Mouse (Mus musculus): ENCODE measurements around the gene Cdk5.
"Not testable (repeated sequence)": the region's sequence is repeated elsewhere in the genome, so short reads cannot be mapped to it uniquely, and the experiment has no call there.

Cdk5 gene

GRCm38 (mm10) chr5:24396254-24396653, 27.1 kb downstream of the Cdk5 start:
- DNase-seq (ENCODE audit: low read depth) = not testable (repeated sequence)

- peak; percentile 97 for DNase-seq (ENCODE audit: low read depth)
Measured at GRCm38 (mm10) chr5:24394165-24394894, 29.0 kb downstream of the Cdk5 start.

GRCm38 (mm10) chr5:24393392-24393997, 29.8 kb downstream of the Cdk5 start, which contains the start of gene Abcb8:
Gene Abcb8, plus strand, starts transcription at chr5:24393663.
- peak; percentile 97 for DNase-seq (ENCODE audit: low read depth)

GRCm38 (mm10) chr5:24392724-24393123, 30.6 kb downstream of the Cdk5 start:
- DNase-seq (ENCODE audit: low read depth) = peak; percentile 50

- DNase-seq (ENCODE audit: low read depth) = no peak
Measured at GRCm38 (mm10) chr5:24391864-24392263, 31.5 kb downstream of the Cdk5 start, which contains the start of gene Atg9b. Gene Atg9b, minus strand, starts transcription at chr5:24392143.

GRCm38 (mm10) chr5:24389658-24390020, 33.7 kb downstream of the Cdk5 start:
- no peak for DNase-seq (ENCODE audit: low read depth)

GRCm38 (mm10) chr5:24389011-24389657, 34.2 kb downstream of the Cdk5 start:
- DNase-seq (ENCODE audit: low read depth) = no peak

- DNase-seq (ENCODE audit: low read depth) = no peak
Measured at GRCm38 (mm10) chr5:24388246-24388915, 34.9 kb downstream of the Cdk5 start.

GRCm38 (mm10) chr5:24387264-24388241, 35.8 kb downstream of the Cdk5 start:
- DNase-seq (ENCODE audit: low read depth) = peak; percentile 65

GRCm38 (mm10) chr5:24385887-24386550, 37.3 kb downstream of the Cdk5 start:
- no peak for DNase-seq (ENCODE audit: low read depth)

- DNase-seq (ENCODE audit: low read depth) = no peak
Measured at GRCm38 (mm10) chr5:24385374-24385773, 38.0 kb downstream of the Cdk5 start.

- DNase-seq (ENCODE audit: low read depth) = no peak
Measured at GRCm38 (mm10) chr5:24384407-24384806, 38.9 kb downstream of the Cdk5 start.

- peak; percentile 85 for DNase-seq (ENCODE audit: low read depth)
Measured at GRCm38 (mm10) chr5:24383026-24383859, 40.1 kb downstream of the Cdk5 start.

GRCm38 (mm10) chr5:24381988-24382387, 41.3 kb downstream of the Cdk5 start:
- DNase-seq (ENCODE audit: low read depth) = no peak

- DNase-seq (ENCODE audit: low read depth) = no peak
Measured at GRCm38 (mm10) chr5:24381486-24381885, 41.8 kb downstream of the Cdk5 start.

GRCm38 (mm10) chr5:24380499-24380898, 42.8 kb downstream of the Cdk5 start:
- no peak for DNase-seq (ENCODE audit: low read depth)

GRCm38 (mm10) chr5:24379501-24379900, 43.8 kb downstream of the Cdk5 start:
- DNase-seq (ENCODE audit: low read depth) = no peak

- DNase-seq (ENCODE audit: low read depth) = no peak
Measured at GRCm38 (mm10) chr5:24378700-24379099, 44.6 kb downstream of the Cdk5 start.

GRCm38 (mm10) chr5:24374666-24375328, 48.5 kb downstream of the Cdk5 start:
- peak; percentile 87 for DNase-seq (ENCODE audit: low read depth)

Data from NIH3T3 (cell line).